Mouse (Mus musculus) heart, postnatal 0 days (tissue): ENCODE results near the gene Acp5. TPM values are rescaled to one million over a fixed set of nuclear protein-coding genes. Genes with fewer than 3 reads are reported as not detected.

Source experiments
- ATAC-seq: fragments of 200-750 bp; cut with Nextera tagmentation; 2 replicates; pipeline ENCODE4 v1.8.0; 2017; ENCODE audit warnings: low read depth, moderate number of reproducible peaks, moderate library complexity; ENCODE audit not compliant: insufficient read depth
- DNase-seq: peaks from one replicate; pipeline ENCODE4 v3.0.0-alpha.2; 2016; ENCODE audit warnings: low spot score
- H3K27ac ChIP-seq: fragments of 300-500 bp; sonication (generic); 2 replicates; pipeline ENCODE4 v1.5.1; 2014; ENCODE audit warnings: low read depth, mild to moderate bottlenecking
- H3K27me3 ChIP-seq: fragments of 300-500 bp; sonication (generic); 2 replicates; pipeline ENCODE4 v1.6.1; 2014; ENCODE audit warnings: low read length, mixed read lengths; ENCODE audit not compliant: control insufficient read depth, insufficient read depth
- H3K36me3 ChIP-seq: fragments of 300-500 bp; sonication (generic); replicated peaks from 2 replicates; pipeline ENCODE4 v1.6.1; 2014; ENCODE audit warnings: low read length, mixed read lengths; ENCODE audit not compliant: control insufficient read depth, insufficient read depth
- H3K4me1 ChIP-seq: fragments of 300-500 bp; sonication (generic); 2 replicates; pipeline ENCODE4 v1.6.1; 2014; ENCODE audit warnings: antibody characterized with exemption; ENCODE audit not compliant: control insufficient read depth, insufficient read depth
- H3K4me2 ChIP-seq: fragments of 300-500 bp; sonication (generic); 2 replicates; pipeline ENCODE4 v1.6.1; 2014; ENCODE audit warnings: low read depth, mild to moderate bottlenecking, low read length, moderate library complexity
- H3K4me3 ChIP-seq: fragments of 300-500 bp; sonication (generic); 2 replicates; pipeline ENCODE4 v1.5.1; 2014; ENCODE audit warnings: low read depth, low read length
- H3K9ac ChIP-seq: fragments of 300-500 bp; sonication (generic); replicated peaks from 2 replicates; pipeline ENCODE4 v1.6.1; 2014; ENCODE audit warnings: low read depth, low read length, mixed read lengths
- H3K9me3 ChIP-seq: fragments of 300-500 bp; sonication (generic); replicated peaks from 2 replicates; pipeline ENCODE4 v1.6.1; 2016; ENCODE audit warnings: low read length; ENCODE audit not compliant: control insufficient read depth
- CTCF ChIP-seq: IDR thresholded peaks from 2 replicates; pipeline ENCODE4 v1.5.1; 2016; ENCODE audit warnings: antibody characterized with exemption, control low read depth, low read depth
- EP300 ChIP-seq: IDR thresholded peaks from 2 replicates; pipeline ENCODE4 v1.6.1; 2016; ENCODE audit warnings: antibody characterized with exemption, low read depth
- WGBS: fragments of 180-500 bp; shearing (Covaris S2); extraction: QIAGEN DNeasy Blood & Tissue Kit; methylation state at CpG from one replicate; pipeline ENCODE4 v1.1.7; 2014; 5-methylcytosine and 5-hydroxymethylcytosine counted together
- polyA plus RNA-seq: library from polyadenylated mRNA; unstranded; fragments of >200 nt; fragmentation: Nextera tagmentation; extraction: Ambion mirVana; gene quantifications from 2 replicates; pipeline ENCODE4 v1.2.1, GENCODE M21; 2015
- total RNA-seq: library from RNA; depleted of rRNA; stranded (reverse); fragments of >200 nt; gene quantifications from 2 replicates; pipeline ENCODE4 v1.2.3, GENCODE M21; 2014; ENCODE audit warnings: low replicate concordance

Gene Acp5
- total and polyA plus RNA-seq, 2 experiments from 2014 or later = 2.0 to 4.4 TPM

DNA sequence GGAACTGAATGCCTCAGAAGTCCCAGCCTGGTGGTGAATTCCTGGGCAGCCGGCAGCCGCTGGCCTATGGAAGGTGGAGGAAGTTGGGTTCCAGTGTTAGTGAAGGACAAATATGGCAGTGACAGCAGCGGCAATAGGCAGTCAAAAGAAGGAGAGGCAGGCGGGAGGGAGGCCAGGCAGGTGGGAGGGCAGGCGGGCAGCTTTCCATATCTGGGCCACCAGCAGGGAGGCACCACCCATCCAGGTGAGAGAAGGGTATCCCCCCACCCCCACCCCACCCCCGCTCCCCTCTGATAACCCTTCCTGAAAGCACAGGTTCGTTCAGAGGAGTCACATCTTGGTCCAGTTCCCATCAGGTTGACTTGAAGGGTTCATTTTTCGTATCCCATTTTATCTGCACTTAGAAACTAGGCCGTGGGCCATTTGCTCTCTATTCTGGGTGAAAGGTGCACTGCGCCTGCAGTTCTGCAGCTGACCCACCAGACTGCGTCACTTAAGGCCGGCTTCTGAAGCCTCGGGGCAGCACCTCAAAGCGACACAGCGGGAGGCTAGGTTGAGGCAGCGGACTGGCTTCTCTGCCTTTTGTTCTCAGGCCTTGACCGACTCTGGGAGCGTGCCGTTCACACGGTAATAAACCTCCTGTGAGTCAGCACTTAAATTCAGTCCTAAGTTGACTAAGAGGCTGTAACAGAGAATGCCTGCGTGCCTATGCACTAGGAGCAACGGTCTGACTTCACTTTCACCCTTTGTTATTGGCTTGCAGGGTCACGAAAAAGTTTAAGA is 1.4 kb upstream of the Acp5 start:
- Histone ChIP-seq H3K9ac (no peak overlapping the region), H3K9me3 (no peaks in the 10 kb centered on the region), H3K36me3 (no peaks in the 10 kb centered on the region), H3K27me3 (no peaks in the 10 kb centered on the region), H3K4me3 (no peak overlapping the region), H3K4me2 (no peak overlapping the region), H3K27ac (no peak overlapping the region), H3K4me1 (no peaks in the 10 kb centered on the region)
- no peak for ATAC-seq
- DNase-seq = no peak
- whole genome bisulfite sequencing = 24% methylated on average over 23 of the region's 23 CpGs
- TF ChIP-seq EP300 (no peak), CTCF (no peak)

DNA sequence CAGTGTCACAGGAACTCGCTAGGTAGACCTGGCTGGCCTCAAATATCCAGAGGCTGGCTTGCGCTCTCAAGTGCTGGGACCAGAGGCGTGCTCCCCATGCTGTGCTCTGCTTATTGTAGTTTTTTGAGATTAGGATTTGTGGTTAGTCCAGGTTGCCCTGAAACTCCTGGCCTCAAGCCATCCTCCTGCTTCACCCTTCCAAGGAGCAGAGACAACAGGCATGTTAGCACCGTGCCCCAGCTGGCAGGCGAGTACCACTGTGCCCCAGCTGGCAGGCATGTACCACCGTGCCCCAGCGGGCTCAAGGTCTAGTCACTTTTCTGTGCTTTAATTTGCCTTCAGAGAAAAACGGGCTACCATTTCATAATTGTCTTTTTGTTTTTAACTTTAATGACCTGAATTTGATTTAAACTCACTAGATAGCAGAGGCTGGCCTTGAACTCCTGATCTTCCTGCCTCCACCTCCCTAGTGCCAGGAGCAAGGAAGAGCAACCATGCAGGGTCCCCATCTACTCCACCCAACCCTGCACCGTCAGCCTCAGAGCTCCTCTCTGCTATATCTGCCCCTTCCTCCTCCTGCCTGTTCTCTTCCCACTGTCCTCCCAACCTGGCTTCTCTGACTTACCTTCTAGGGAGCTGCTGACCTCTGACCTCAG is 395 bp downstream of the Acp5 start:
- ATAC-seq (no peak), DNase-seq (no peak)
- TF ChIP-seq EP300 = no peak
- TF ChIP-seq CTCF = no peak
- H3K4me1 ChIP-seq = peaks cover 7% of the 10 kb centered on the region; the same call in 1 of the 2 replicates
- H3K9me3 ChIP-seq = no peaks in the 10 kb centered on the region
- no peak overlapping the region for H3K4me2 ChIP-seq
- peak overlapping the region; percentile 39; the same call in 1 of the 2 replicates for H3K27ac ChIP-seq
- no peaks in the 10 kb centered on the region for H3K36me3 ChIP-seq
- no peak overlapping the region for H3K4me3 ChIP-seq
- 80% methylated on average over 9 of the region's 9 CpGs for WGBS
- peaks cover 4% of the 10 kb centered on the region; the same call in 1 of the 2 replicates for H3K27me3 ChIP-seq
- H3K9ac ChIP-seq = no peak overlapping the region

- H3K9ac ChIP-seq = no peak overlapping the region
- TF ChIP-seq EP300 = no peak
- TF ChIP-seq CTCF = no peak
- no peak for DNase-seq
- peaks cover 4% of the 10 kb centered on the region; the same call in 1 of the 2 replicates for H3K27me3 ChIP-seq
- no peaks in the 10 kb centered on the region for H3K36me3 ChIP-seq
- H3K27ac ChIP-seq = no peak overlapping the region
- H3K4me3 ChIP-seq = no peak overlapping the region
- peaks cover 7% of the 10 kb centered on the region; the same call in 1 of the 2 replicates for H3K4me1 ChIP-seq
- no peak overlapping the region for H3K4me2 ChIP-seq
- 76% methylated on average over 7 of the region's 7 CpGs for WGBS
- ATAC-seq = no peak
- H3K9me3 ChIP-seq = no peaks in the 10 kb centered on the region
These were observed 1.1 kb downstream of the Acp5 start for GRCm38 (mm10) chr9:22134246-22134890.

DNA sequence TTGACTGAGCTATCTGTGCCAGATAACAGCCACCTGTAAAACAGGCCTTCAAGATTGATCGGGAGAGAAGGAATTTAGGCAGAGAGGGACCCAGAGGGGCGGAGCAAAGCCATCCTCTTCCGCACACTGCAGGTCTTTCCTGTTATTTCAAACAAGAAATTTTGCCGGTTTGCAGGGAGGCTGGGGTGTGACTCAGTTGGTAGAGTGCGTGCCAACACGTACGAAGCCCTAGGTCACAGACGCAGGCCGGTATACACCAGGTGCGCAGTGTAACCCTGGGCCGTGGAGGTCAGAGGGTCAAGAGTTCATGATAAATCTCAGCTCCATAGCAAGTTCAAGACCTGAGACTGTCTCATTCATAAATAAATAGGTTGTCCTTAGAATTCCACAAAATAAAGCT is 3.3 kb downstream of the Acp5 start:
- Histone ChIP-seq H3K27me3 (peaks cover 4% of the 10 kb centered on the region; the same call in 1 of the 2 replicates), H3K4me1 (peaks cover 7% of the 10 kb centered on the region; the same call in 1 of the 2 replicates), H3K36me3 (no peaks in the 10 kb centered on the region), H3K9me3 (no peaks in the 10 kb centered on the region), H3K9ac (no peak overlapping the region), H3K4me3 (no peak overlapping the region), H3K27ac (no peak overlapping the region), H3K4me2 (peak overlapping the region; percentile 52; the same call in 1 of the 2 replicates)
- DNase-seq = no peak
- TF ChIP-seq EP300 (no peak), CTCF (no peak)
- no peak for ATAC-seq
- 54% methylated on average over 11 of the region's 11 CpGs for WGBS

DNA sequence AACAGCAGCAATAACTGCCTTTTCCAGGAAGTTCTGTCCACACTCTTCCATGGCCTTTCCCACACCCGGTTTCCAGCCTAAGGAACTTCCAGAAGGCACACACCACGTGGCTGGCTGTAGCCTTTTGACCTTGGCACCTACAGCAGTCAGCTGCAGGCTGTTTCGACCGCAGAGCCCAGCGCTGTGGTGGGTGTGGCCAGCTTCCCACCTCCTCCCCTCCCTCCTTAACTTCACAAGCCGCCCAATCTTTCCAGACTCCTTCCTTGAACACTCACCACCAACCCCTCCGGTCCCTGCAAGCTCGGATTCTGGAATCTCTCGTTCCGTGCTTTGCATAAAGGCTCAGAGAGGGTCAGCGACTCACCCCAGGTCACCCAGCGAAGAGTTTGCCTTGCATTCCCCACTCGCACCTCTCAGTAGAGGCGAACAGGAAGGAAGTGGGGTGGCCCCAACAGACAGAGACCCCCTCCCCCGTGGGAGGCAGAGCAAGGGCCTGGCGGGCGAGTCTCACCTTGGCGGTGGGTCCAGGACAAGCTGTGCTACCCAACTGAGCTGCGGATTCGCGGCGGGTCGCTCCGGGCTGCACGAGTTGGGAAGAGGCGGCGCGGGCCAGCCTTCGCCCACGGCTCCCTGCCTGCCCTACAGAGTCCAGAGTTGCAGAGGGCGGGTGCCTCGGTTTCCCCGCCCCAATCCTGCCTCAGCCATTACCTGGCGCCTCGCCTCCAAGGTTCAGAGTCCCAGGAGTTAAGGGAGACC is 4.1 kb downstream of the Acp5 start:
- ATAC-seq = peak; percentile 50; the same call in 1 of the 2 replicates
- Histone ChIP-seq H3K4me1 (peaks cover 7% of the 10 kb centered on the region; the same call in 1 of the 2 replicates), H3K4me2 (peak overlapping the region; percentile 52), H3K27me3 (peaks cover 4% of the 10 kb centered on the region; the same call in 1 of the 2 replicates), H3K9me3 (no peaks in the 10 kb centered on the region), H3K9ac (peak overlapping the region; percentile 12; the same call in 1 of the 2 replicates), H3K27ac (no peak overlapping the region), H3K36me3 (no peaks in the 10 kb centered on the region), H3K4me3 (peak overlapping the region; percentile 22; the same call in 1 of the 2 replicates)
- WGBS = 1% methylated on average over 34 of the region's 35 CpGs
- TF ChIP-seq CTCF (no peak), EP300 (no peak)
- peak; percentile 31 for DNase-seq
